Mouse (Mus musculus): ENCODE measurements around the gene Slit3. TPM values are rescaled to one million over a fixed set of nuclear protein-coding genes. Genes with fewer than 3 reads are reported as not detected.

Slit3 gene
- total RNA-seq, 2 experiments from 2014 or later = 9.5 to 13.2 TPM

GRCm38 (mm10) chr11:35469940-35470339 is 348.9 kb downstream of the Slit3 start:
- no peak for DNase-seq

- DNase-seq = no peak
These were observed 349.8 kb downstream of the Slit3 start for GRCm38 (mm10) chr11:35470853-35471252.

- no peak for DNase-seq
These were observed 352.0 kb downstream of the Slit3 start for GRCm38 (mm10) chr11:35472842-35473616.

- DNase-seq = no peak
These were observed 352.6 kb downstream of the Slit3 start for GRCm38 (mm10) chr11:35473617-35473996.

- no peak for DNase-seq
These were observed 359.1 kb downstream of the Slit3 start for GRCm38 (mm10) chr11:35480146-35480545.

- no peak for DNase-seq
These were observed 360.8 kb downstream of the Slit3 start for GRCm38 (mm10) chr11:35481611-35482363.

- DNase-seq = no peak
These were observed 366.9 kb downstream of the Slit3 start for GRCm38 (mm10) chr11:35487966-35488365.

GRCm38 (mm10) chr11:35491701-35492100 is 370.7 kb downstream of the Slit3 start:
- no peak for DNase-seq

- no peak for DNase-seq
These were observed 375.9 kb downstream of the Slit3 start for GRCm38 (mm10) chr11:35496874-35497273.

- DNase-seq = no peak
These were observed 376.9 kb downstream of the Slit3 start for GRCm38 (mm10) chr11:35497961-35498360.

- no peak for DNase-seq
These were observed 381.1 kb downstream of the Slit3 start for GRCm38 (mm10) chr11:35502128-35502527.

GRCm38 (mm10) chr11:35504051-35504450 is 383.0 kb downstream of the Slit3 start:
- DNase-seq = no peak

GRCm38 (mm10) chr11:35504916-35505315 is 383.9 kb downstream of the Slit3 start:
- DNase-seq = no peak

GRCm38 (mm10) chr11:35505316-35505715 is 384.3 kb downstream of the Slit3 start:
- no peak for DNase-seq

- no peak for DNase-seq
These were observed 384.8 kb downstream of the Slit3 start for GRCm38 (mm10) chr11:35505817-35506216.

GRCm38 (mm10) chr11:35507781-35508390 is 386.9 kb downstream of the Slit3 start:
- no peak for DNase-seq

GRCm38 (mm10) chr11:35512686-35513085 is 391.7 kb downstream of the Slit3 start:
- no peak for DNase-seq

GRCm38 (mm10) chr11:35513343-35513742 is 392.3 kb downstream of the Slit3 start:
- DNase-seq = no peak

GRCm38 (mm10) chr11:35522802-35523452 is 401.9 kb downstream of the Slit3 start:
- no peak for DNase-seq

- DNase-seq = no peak
These were observed 402.7 kb downstream of the Slit3 start for GRCm38 (mm10) chr11:35523773-35524172.

- DNase-seq = no peak
These were observed 405.3 kb downstream of the Slit3 start for GRCm38 (mm10) chr11:35526219-35526762.

- DNase-seq = no peak
These were observed 406.9 kb downstream of the Slit3 start for GRCm38 (mm10) chr11:35527816-35528462.
